ENCODE assay signal across 8 mouse cellular contexts in genomic region chr4:155085206-155086107, GRCm38 (mm10). TPM values are rescaled to one million over a fixed set of nuclear protein-coding genes. Genes with fewer than 3 reads are reported as not detected.
DNase-seq lines count a peak whose midpoint lies in the region; ATAC-seq and TF ChIP-seq lines count a peak whose summit lies in the region.

No protein-coding gene starts in this region.

- H3K4me1 ChIP-seq in cerebellum, adult 2 months (ENCODE audit: control insufficient read depth, insufficient read depth, low read length): peaks cover 10% of the 10 kb centered on the region
- peaks cover 5% of the 10 kb centered on the region for H3K4me1 ChIP-seq in testis, adult 2 months (ENCODE audit: control insufficient read depth, insufficient read depth, low read length)
- H3K4me1 ChIP-seq in intestine, embryonic 14.5 days (replicated peaks; ENCODE audit: control insufficient read depth, insufficient read depth, low read length): peaks cover 21% of the 10 kb centered on the region
- peaks cover 43% of the 10 kb centered on the region for H3K4me1 ChIP-seq in neural tube, embryonic 13.5 days (replicated peaks)

- H3K9me3 ChIP-seq in intestine, embryonic 14.5 days (ENCODE audit: control insufficient read depth, low read length): no peaks in the 10 kb centered on the region
- H3K9me3 ChIP-seq in neural tube, embryonic 13.5 days: no peaks in the 10 kb centered on the region

- H3K27ac ChIP-seq in cerebellum, adult 2 months (ENCODE audit: insufficient read depth, low read length): no peak overlapping the region
- peak overlapping the region; percentile 88 for H3K27ac ChIP-seq in testis, adult 2 months (ENCODE audit: control insufficient read depth, insufficient read depth, low read depth, low read length)
- peak overlapping the region; percentile 83 for H3K27ac ChIP-seq in intestine, embryonic 14.5 days (ENCODE audit: low read depth)
- peak overlapping the region; percentile 94 for H3K27ac ChIP-seq in neural tube, embryonic 13.5 days (replicated peaks)

- H3K9ac ChIP-seq in intestine, embryonic 14.5 days (ENCODE audit: low read length): peak overlapping the region; percentile 71
- H3K9ac ChIP-seq in neural tube, embryonic 13.5 days: peak overlapping the region; percentile 96

- ATAC-seq in intestine, embryonic 14.5 days (replicated peaks; ENCODE audit: low FRiP score, low TSS enrichment, low read depth): no peak; the same call in 1 of the 2 replicates
- ATAC-seq in neural tube, embryonic 13.5 days (ENCODE audit: low read depth): 0 out of 2 replicates have a peak, but pooled peaks have one; percentile 6

- DNase-seq in cerebellum, adult 2 months: no peak
- no peak for DNase-seq in cerebellum, adult 8-10 months
- DNase-seq in testis, postnatal 14 days (ENCODE audit: low spot score): no peak
- no peak for DNase-seq in intestine, embryonic 14.5 days (ENCODE audit: low spot score)
- no peak for DNase-seq in adrenal gland, adult 8-10 months
- DNase-seq in layer of hippocampus, adult 8-10 months (ENCODE audit: low spot score in 2 of 2): no peak

- no peaks in the 10 kb centered on the region for H3K27me3 ChIP-seq in cerebellum, adult 2 months (ENCODE audit: control insufficient read depth, insufficient read depth, low read length)
- H3K27me3 ChIP-seq in testis, adult 2 months (ENCODE audit: control insufficient read depth, insufficient read depth, low read length): no peaks in the 10 kb centered on the region; the same call in 1 of the 2 replicates
- no peaks in the 10 kb centered on the region for H3K27me3 ChIP-seq in intestine, embryonic 14.5 days (replicated peaks; ENCODE audit: control insufficient read depth, insufficient read depth, low read length)
- H3K27me3 ChIP-seq in neural tube, embryonic 13.5 days: no peaks in the 10 kb centered on the region

- no peak for TF ChIP-seq POLR2A in cerebellum, adult 2 months (IDR thresholded peaks at IDR 0.05; ENCODE audit: borderline replicate concordance, insufficient read depth, low read length)
- no peak for TF ChIP-seq POLR2A in testis, adult 2 months (IDR thresholded peaks at IDR 0.05; ENCODE audit: control insufficient read depth, low read depth, low read length)

- no peak for TF ChIP-seq CTCF in cerebellum, adult 2 months (IDR thresholded peaks at IDR 0.05; ENCODE audit: borderline replicate concordance, insufficient read depth, low read depth, low read length)
- no peak for TF ChIP-seq CTCF in testis, adult 2 months (IDR thresholded peaks at IDR 0.05; ENCODE audit: control insufficient read depth, insufficient read depth, insufficient replicate concordance, low read depth, low read length)

- H3K36me3 ChIP-seq in testis, adult 2 months (ENCODE audit: control insufficient read depth, insufficient read depth, low read length): peaks cover 2% of the 10 kb centered on the region
- peaks cover 33% of the 10 kb centered on the region for H3K36me3 ChIP-seq in intestine, embryonic 14.5 days (ENCODE audit: control insufficient read depth, insufficient read depth, low read length)
- H3K36me3 ChIP-seq in neural tube, embryonic 13.5 days: peaks cover 25% of the 10 kb centered on the region

- 5% methylated on average over 35 of the region's 35 CpGs for WGBS in cerebellum, adult 2 months
- WGBS in intestine, embryonic 14.5 days: 3% methylated on average over 35 of the region's 35 CpGs
- 9% methylated on average over 30 of the region's 35 CpGs for WGBS in neural tube, embryonic 13.5 days

- H3K4me2 ChIP-seq in intestine, embryonic 14.5 days (ENCODE audit: low read length): peak overlapping the region; percentile 95
- H3K4me2 ChIP-seq in neural tube, embryonic 13.5 days: peak overlapping the region; percentile 95

- peak overlapping the region; percentile 88 for H3K4me3 ChIP-seq in cerebellum, adult 2 months (replicated peaks; ENCODE audit: insufficient read depth, low read depth, low read length)
- H3K4me3 ChIP-seq in testis, adult 2 months (ENCODE audit: control insufficient read depth, low read depth, low read length): peak overlapping the region; percentile 91
- peak overlapping the region; percentile 99 for H3K4me3 ChIP-seq in intestine, embryonic 14.5 days (ENCODE audit: low read depth, low read length)
- peak overlapping the region; percentile 94 for H3K4me3 ChIP-seq in neural tube, embryonic 13.5 days

RNA-seq across cellular contexts. Expression of gene Rer1, which starts 0.7 kb away (rescaled TPM):
- polyA plus RNA-seq in cerebellum, adult 2 months (2012; rRNA removed): 102 and 104 TPM in 2 replicates
- 59.5 and 64.6 TPM in 2 replicates for polyA plus RNA-seq in testis, adult 2 months (2012; rRNA removed)
- 188 and 191 TPM in 2 replicates for polyA plus RNA-seq in intestine, embryonic 14.5 days (2014; fragmentation: Nextera tagmentation; extraction: Ambion mirVana)
- 136 and 141 TPM in 2 replicates for polyA plus RNA-seq in neural tube, embryonic 13.5 days (2015; fragmentation: Nextera tagmentation; extraction: Ambion mirVana)
- total RNA-seq in adrenal gland, adult 8-10 months (2022): 100 to 1,000 TPM in 2 of 4 experiments, 10 to 100 TPM in 2; 96.8 to 116 (median 106) TPM
- 10 to 100 TPM; 57.4 to 63.2 (median 60.8) TPM for total RNA-seq in layer of hippocampus, adult 8-10 months (2022)

RNA-seq across cellular contexts. Expression of gene Morn1, which starts 0.9 kb away (rescaled TPM):
- 15.6 and 18.7 TPM in 2 replicates for polyA plus RNA-seq in cerebellum, adult 2 months (2012; rRNA removed)
- 44.0 and 47.5 TPM in 2 replicates for polyA plus RNA-seq in testis, adult 2 months (2012; rRNA removed)
- polyA plus RNA-seq in intestine, embryonic 14.5 days (2014; fragmentation: Nextera tagmentation; extraction: Ambion mirVana): 3.8 and 5.5 TPM in 2 replicates
- polyA plus RNA-seq in neural tube, embryonic 13.5 days (2015; fragmentation: Nextera tagmentation; extraction: Ambion mirVana): 5.6 and 5.7 TPM in 2 replicates
- 10 to 100 TPM in 2 of 4 experiments, 1 to 10 TPM in 2; 7.9 to 17.0 (median 12.8) TPM for total RNA-seq in adrenal gland, adult 8-10 months (2022)
- 10 to 100 TPM; 11.5 to 19.0 (median 16.4) TPM for total RNA-seq in layer of hippocampus, adult 8-10 months (2022)

RNA-seq across cellular contexts. Expression of gene Pex10, which starts 18.6 kb away (rescaled TPM):
- 32.0 and 38.1 TPM in 2 replicates for polyA plus RNA-seq in cerebellum, adult 2 months (2012; rRNA removed)
- 3.1 and 3.5 TPM in 2 replicates for polyA plus RNA-seq in testis, adult 2 months (2012; rRNA removed)
- polyA plus RNA-seq in intestine, embryonic 14.5 days (2014; fragmentation: Nextera tagmentation; extraction: Ambion mirVana): 6.5 and 8.9 TPM in 2 replicates
- 15.9 and 17.8 TPM in 2 replicates for polyA plus RNA-seq in neural tube, embryonic 13.5 days (2015; fragmentation: Nextera tagmentation; extraction: Ambion mirVana)
- total RNA-seq in adrenal gland, adult 8-10 months (2022): 10 to 100 TPM; 19.3 to 32.9 (median 21.7) TPM
- 10 to 100 TPM; 18.2 to 25.4 (median 21.9) TPM for total RNA-seq in layer of hippocampus, adult 8-10 months (2022)

RNA-seq across cellular contexts. Expression of gene Plch2, which starts 28.9 kb away (rescaled TPM):
- polyA plus RNA-seq in cerebellum, adult 2 months (2012; rRNA removed): 149 and 180 TPM in 2 replicates
- polyA plus RNA-seq in testis, adult 2 months (2012; rRNA removed): 1.9 and 3.4 TPM in 2 replicates
- polyA plus RNA-seq in intestine, embryonic 14.5 days (2014; fragmentation: Nextera tagmentation; extraction: Ambion mirVana): 12.8 and 13.3 TPM in 2 replicates
- polyA plus RNA-seq in neural tube, embryonic 13.5 days (2015; fragmentation: Nextera tagmentation; extraction: Ambion mirVana): 6.1 and 6.2 TPM in 2 replicates
- total RNA-seq in adrenal gland, adult 8-10 months (2022): 1 to 10 TPM in 2 of 4 experiments, under 1 TPM in 2; 0.46 to 2.3 (median 1.1) TPM
- 100 to 1,000 TPM in 1 of 4 experiments, 10 to 100 TPM in 3; 85.1 to 110 (median 94.9) TPM for total RNA-seq in layer of hippocampus, adult 8-10 months (2022)
